Mouse (Mus musculus) G1E (cell line): ENCODE data around the gene Olfr1367. TPM values are rescaled to one million over a fixed set of nuclear protein-coding genes. Genes with fewer than 3 reads are reported as not detected.
"Not testable (repeated sequence)": the region's sequence is repeated elsewhere in the genome, so short reads cannot be mapped to it uniquely, and the experiment has no call there.

Source experiments
- ATAC-seq: 2 replicates; pipeline ENCODE4 v1.8.0; 2016; ENCODE audit warnings: mild to moderate bottlenecking; ENCODE audit not compliant: insufficient number of reproducible peaks, poor library complexity, low FRiP score, severe bottlenecking; ENCODE audit errors: extremely low read depth
- DNase-seq: peaks from one replicate; pipeline ENCODE4 v3.0.0; 2012; ENCODE audit warnings: low spot score
- H3K27me3 ChIP-seq: 2 replicates; pipeline ENCODE4 v1.6.1; 2012; ENCODE audit warnings: mild to moderate bottlenecking, low read length, inconsistent platforms; ENCODE audit not compliant: insufficient read depth
- H3K36me3 ChIP-seq: replicated peaks from 2 replicates; pipeline ENCODE3; 2012; ENCODE audit warnings: mild to moderate bottlenecking, inconsistent platforms
- H3K4me1 ChIP-seq: 2 replicates; pipeline ENCODE4 v1.6.1; 2012; ENCODE audit warnings: low read depth, low read length, inconsistent platforms, mixed read lengths; ENCODE audit not compliant: insufficient read depth
- H3K4me3 ChIP-seq: 2 replicates; pipeline ENCODE4 v1.5.1; 2012; ENCODE audit warnings: low read depth, mild to moderate bottlenecking, inconsistent platforms, low read length, moderate library complexity, mixed read lengths
- H3K9me3 ChIP-seq: replicated peaks from 2 replicates; pipeline ENCODE4 v1.6.1; 2012; ENCODE audit warnings: inconsistent platforms
- CTCF ChIP-seq: IDR thresholded peaks from 2 replicates; pipeline ENCODE4 v1.5.1; 2012; ENCODE audit warnings: low read depth, low read length, inconsistent platforms, mixed read lengths
- GATA1 ChIP-seq: IDR thresholded peaks from 2 replicates; pipeline ENCODE4 v1.6.1; 2012; ENCODE audit warnings: borderline replicate concordance, low read length, inconsistent platforms, mixed read lengths
- GATA2 ChIP-seq: IDR thresholded peaks from 2 replicates; pipeline ENCODE4 v1.6.1; 2012; ENCODE audit warnings: low read depth, low read length, inconsistent platforms, borderline replicate concordance
- POLR2AphosphoS5 ChIP-seq: IDR thresholded peaks from 2 replicates; pipeline ENCODE4 v1.6.1; 2012; ENCODE audit warnings: low read depth, low read length, inconsistent platforms; ENCODE audit not compliant: insufficient replicate concordance
- TAL1 ChIP-seq: conservative IDR thresholded peaks from 2 replicates; pipeline ENCODE4 v1.6.1; 2012; ENCODE audit warnings: low read depth, low read length, inconsistent platforms, mixed read lengths
- polyA plus RNA-seq: library from polyadenylated mRNA; stranded (reverse); fragments of >175 nt; gene quantifications from 2 replicates; pipeline ENCODE4 v1.2.3, GENCODE M21; 2012
- total RNA-seq, 2 experiments: library from RNA; stranded (forward) in 1 of 2; stranded (reverse) in 1 of 2; fragments of 200-1000 nt in 1 of 2; fragments of >200 nt in 1 of 2; fragmentation: Nextera tagmentation in 1 of 2; gene quantifications; 2 replicates each; pipeline ENCODE4 v1.2.3; 2014 to 2017

The Olfr1367 gene
- total and polyA plus RNA-seq, 3 experiments, result 0.44 TPM; not detected in 2

DNA sequence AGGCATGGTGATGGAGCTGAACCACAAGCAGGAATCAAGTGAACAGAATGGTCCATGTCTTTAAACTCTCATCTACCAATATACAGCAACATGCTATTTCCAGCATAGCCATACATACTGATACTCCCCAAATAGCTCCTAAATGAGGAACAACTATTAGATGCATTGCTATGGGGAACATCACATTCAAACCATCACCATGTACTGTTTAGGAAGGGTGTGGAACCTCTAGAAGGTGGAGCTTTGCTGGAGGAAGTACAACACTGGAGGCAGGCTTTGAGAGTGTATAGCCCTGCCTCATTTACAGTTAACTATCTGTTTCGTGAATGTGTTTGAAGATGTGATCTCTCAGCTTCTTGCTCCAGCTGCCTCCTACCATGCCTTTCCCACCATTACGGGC lies 31.1 kb downstream of the Olfr1367 start:
- Histone ChIP-seq H3K27me3 (peaks cover 6% of the 10 kb centered on the region; the same call in 1 of the 2 replicates), H3K4me3 (no peak overlapping the region), H3K4me1 (no peaks in the 10 kb centered on the region; the same call in 1 of the 2 replicates), H3K36me3 (no peaks in the 10 kb centered on the region), H3K9me3 (no peaks in the 10 kb centered on the region)
- ATAC-seq (no peak), DNase-seq (no peak)
- TF ChIP-seq CTCF, result no peak
- no peak for TF ChIP-seq GATA1
- no peak for TF ChIP-seq TAL1
- TF ChIP-seq POLR2AphosphoS5, result no peak
- TF ChIP-seq GATA2, result no peak

DNA sequence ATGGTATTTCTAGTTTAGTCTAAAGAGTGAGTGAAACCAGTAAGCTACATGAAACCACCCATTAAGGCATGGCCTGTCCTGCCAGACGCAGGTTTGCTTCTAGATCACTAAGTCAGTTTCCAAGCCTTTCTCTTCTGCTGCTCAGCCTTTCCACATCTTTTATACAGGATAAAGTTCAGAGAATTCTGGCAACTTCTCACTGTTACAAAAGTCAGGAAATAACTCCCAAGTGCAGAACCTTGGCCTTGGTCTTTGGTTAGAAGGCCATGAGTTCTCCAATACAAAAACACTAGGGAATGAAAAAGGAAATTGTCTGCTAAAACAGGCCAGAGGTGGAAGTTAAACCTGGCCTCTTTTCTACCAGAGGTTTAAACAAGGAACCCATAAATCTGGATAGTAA lies 48.5 kb downstream of the Olfr1367 start:
- Histone ChIP-seq H3K36me3 (peaks cover 83% of the 10 kb centered on the region), H3K9me3 (no peaks in the 10 kb centered on the region), H3K4me1 (peaks cover 10% of the 10 kb centered on the region), H3K27me3 (no peaks in the 10 kb centered on the region), H3K4me3 (no peak overlapping the region)
- DNase-seq, result no peak
- TF ChIP-seq GATA2 (no peak), CTCF (no peak), TAL1 (no peak), POLR2AphosphoS5 (no peak), GATA1 (no peak)
- ATAC-seq, result no peak

DNA sequence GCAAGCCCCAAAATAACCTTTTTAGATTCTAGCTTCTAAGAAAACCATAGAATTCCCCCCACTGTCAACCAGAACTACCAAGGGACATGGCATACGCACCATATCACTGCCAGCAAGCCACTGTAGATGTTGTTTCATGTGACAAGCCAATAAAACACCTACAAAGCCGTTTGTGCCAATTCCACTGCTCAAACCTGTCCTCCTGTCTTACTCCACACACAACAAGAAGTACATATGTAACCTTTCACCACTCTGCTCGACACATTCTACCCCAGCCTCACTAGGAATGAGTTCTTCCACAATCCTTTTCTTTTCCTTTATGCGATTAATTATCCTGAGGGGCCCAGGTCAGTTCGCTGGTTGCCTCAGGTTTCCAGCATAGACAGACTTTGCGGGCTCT lies 48.9 kb downstream of the Olfr1367 start:
- Histone ChIP-seq H3K36me3 (peaks cover 82% of the 10 kb centered on the region), H3K4me3 (no peak overlapping the region), H3K4me1 (peaks cover 11% of the 10 kb centered on the region), H3K27me3 (no peaks in the 10 kb centered on the region), H3K9me3 (no peaks in the 10 kb centered on the region)
- TF ChIP-seq GATA1 (no peak), GATA2 (no peak), POLR2AphosphoS5 (no peak), CTCF (no peak), TAL1 (no peak)
- ATAC-seq (no peak), DNase-seq (no peak)

DNA sequence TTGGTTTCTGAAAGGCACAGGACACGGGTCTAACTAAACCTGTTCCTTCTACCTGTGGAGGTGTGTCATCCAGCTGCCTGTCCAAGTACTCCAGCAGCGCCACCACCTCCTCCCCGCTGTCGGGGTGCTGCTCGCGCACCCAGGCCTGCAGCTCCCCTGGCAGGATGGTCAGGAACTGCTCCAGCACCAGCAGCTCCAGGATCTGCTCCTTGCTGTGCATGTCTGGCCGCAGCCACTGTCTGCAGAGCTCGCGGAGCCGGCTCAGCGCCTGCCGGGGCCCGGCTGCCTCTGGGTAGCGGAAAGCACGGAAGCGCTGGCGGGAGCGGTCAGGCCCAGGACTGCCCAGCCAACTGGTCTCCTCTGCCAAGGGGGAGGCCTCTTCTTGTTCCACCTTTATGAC lies 49.3 kb downstream of the Olfr1367 start:
- ATAC-seq, H3K27me3 ChIP-seq, DNase-seq, H3K4me3 ChIP-seq, H3K9me3 ChIP-seq: not testable (repeated sequence)
- Histone ChIP-seq H3K4me1 (peaks cover 15% of the 10 kb centered on the region), H3K36me3 (peaks cover 81% of the 10 kb centered on the region)

DNA sequence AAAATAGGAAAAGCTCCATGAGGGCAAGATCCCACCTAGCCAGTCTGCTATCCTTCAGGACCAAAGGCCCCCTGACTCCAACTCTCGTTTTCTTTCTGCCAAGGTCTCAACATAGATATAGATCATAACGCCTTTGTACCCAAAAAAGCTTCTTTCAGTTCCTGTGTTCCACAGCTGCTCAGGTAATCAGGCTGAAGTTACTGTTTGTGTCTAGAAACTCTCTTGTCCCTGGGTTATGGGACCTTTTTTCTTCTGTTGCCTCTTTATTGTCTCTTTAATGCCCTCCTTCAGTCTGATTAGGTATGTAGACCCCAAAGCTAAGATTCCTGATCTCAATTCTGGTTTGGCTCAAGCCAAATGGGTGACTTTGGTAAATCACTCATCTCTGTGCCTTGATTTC lies 50.8 kb downstream of the Olfr1367 start:
- Histone ChIP-seq H3K9me3 (no peaks in the 10 kb centered on the region), H3K27me3 (no peaks in the 10 kb centered on the region), H3K4me1 (peaks cover 20% of the 10 kb centered on the region), H3K36me3 (peaks cover 70% of the 10 kb centered on the region), H3K4me3 (no peak overlapping the region)
- DNase-seq (no peak), ATAC-seq (no peak)
- TF ChIP-seq POLR2AphosphoS5 (no peak), GATA2 (no peak), TAL1 (no peak), GATA1 (no peak), CTCF (no peak)

Other genes with a start within 250 kb of the Olfr1367 start
- gene Olfr1369-ps1, start 235.4 kb upstream of the Olfr1367 start, total RNA-seq (2014; fragmentation: Nextera tagmentation), result 0.23 TPM in 1 of 2 replicates, not detected in the other
- 0.06 TPM in 1 of 2 replicates, not detected in the other for gene Olfr1369-ps1, start 235.4 kb upstream of the Olfr1367 start, total RNA-seq (2017)
- not detected in 2 replicates for gene Olfr1369-ps1, start 235.4 kb upstream of the Olfr1367 start, polyA plus RNA-seq
- not detected in 2 replicates for gene Olfr263, start 217.3 kb upstream of the Olfr1367 start, total RNA-seq (2014; fragmentation: Nextera tagmentation)
- gene Olfr263, start 217.3 kb upstream of the Olfr1367 start, total RNA-seq (2017), result 0.11 TPM in 1 of 2 replicates, not detected in the other
- gene Olfr263, start 217.3 kb upstream of the Olfr1367 start, polyA plus RNA-seq, result not detected in 2 replicates
- not detected in 2 replicates for gene Olfr1368, start 201.0 kb upstream of the Olfr1367 start, total RNA-seq (2014; fragmentation: Nextera tagmentation)
- 0.11 TPM in 1 of 2 replicates, not detected in the other for gene Olfr1368, start 201.0 kb upstream of the Olfr1367 start, total RNA-seq (2017)
- gene Olfr1368, start 201.0 kb upstream of the Olfr1367 start, polyA plus RNA-seq, result not detected in 2 replicates
- gene Trim27, start 167.5 kb upstream of the Olfr1367 start, total RNA-seq (2014; fragmentation: Nextera tagmentation), result 91.5 and 93.2 TPM in 2 replicates
- 173 and 196 TPM in 2 replicates for gene Trim27, start 167.5 kb upstream of the Olfr1367 start, total RNA-seq (2017)
- gene Trim27, start 167.5 kb upstream of the Olfr1367 start, polyA plus RNA-seq, result 139 and 188 TPM in 2 replicates
- not detected in 2 replicates for gene Gpx5, start 54.2 kb upstream of the Olfr1367 start, total RNA-seq (2014; fragmentation: Nextera tagmentation)
- 0.11 TPM in 1 of 2 replicates, not detected in the other for gene Gpx5, start 54.2 kb upstream of the Olfr1367 start, total RNA-seq (2017)
- gene Gpx5, start 54.2 kb upstream of the Olfr1367 start, polyA plus RNA-seq, result not detected in 2 replicates
- gene Gpx6, start 34.8 kb upstream of the Olfr1367 start, total RNA-seq (2014; fragmentation: Nextera tagmentation), result not detected in 2 replicates
- 0.11 and 0.29 TPM in 2 replicates for gene Gpx6, start 34.8 kb upstream of the Olfr1367 start, total RNA-seq (2017)
- not detected in 2 replicates for gene Gpx6, start 34.8 kb upstream of the Olfr1367 start, polyA plus RNA-seq
- gene Zscan12, start 15.9 kb downstream of the Olfr1367 start, total RNA-seq (2014; fragmentation: Nextera tagmentation), result 10.7 and 14.6 TPM in 2 replicates
- gene Zscan12, start 15.9 kb downstream of the Olfr1367 start, total RNA-seq (2017), result 16.2 and 16.8 TPM in 2 replicates
- 3.4 and 4.0 TPM in 2 replicates for gene Zscan12, start 15.9 kb downstream of the Olfr1367 start, polyA plus RNA-seq
- gene Zkscan3, start 55.8 kb downstream of the Olfr1367 start, total RNA-seq (2014; fragmentation: Nextera tagmentation), result 60.6 and 78.1 TPM in 2 replicates
- gene Zkscan3, start 55.8 kb downstream of the Olfr1367 start, total RNA-seq (2017), result 59.0 and 59.3 TPM in 2 replicates
- 4.6 and 5.5 TPM in 2 replicates for gene Zkscan3, start 55.8 kb downstream of the Olfr1367 start, polyA plus RNA-seq
- gene Pgbd1, start 94.1 kb downstream of the Olfr1367 start, total RNA-seq (2014; fragmentation: Nextera tagmentation), result 5.9 and 6.8 TPM in 2 replicates
- 3.9 and 4.9 TPM in 2 replicates for gene Pgbd1, start 94.1 kb downstream of the Olfr1367 start, total RNA-seq (2017)
- gene Pgbd1, start 94.1 kb downstream of the Olfr1367 start, polyA plus RNA-seq, result 0.21 and 0.22 TPM in 2 replicates
- gene Zscan26, start 106.8 kb downstream of the Olfr1367 start, total RNA-seq (2014; fragmentation: Nextera tagmentation), result 43.0 and 43.6 TPM in 2 replicates
- gene Zscan26, start 106.8 kb downstream of the Olfr1367 start, total RNA-seq (2017), result 34.7 TPM in 2 replicates
- 3.2 and 3.4 TPM in 2 replicates for gene Zscan26, start 106.8 kb downstream of the Olfr1367 start, polyA plus RNA-seq
- gene Nkapl, start 121.6 kb downstream of the Olfr1367 start, total RNA-seq (2014; fragmentation: Nextera tagmentation), result 2.2 TPM in 1 of 2 replicates, not detected in the other
- 0.66 and 1.1 TPM in 2 replicates for gene Nkapl, start 121.6 kb downstream of the Olfr1367 start, total RNA-seq (2017)
- gene Nkapl, start 121.6 kb downstream of the Olfr1367 start, polyA plus RNA-seq, result 0.53 and 0.54 TPM in 2 replicates
- gene Zkscan4, start 132.0 kb downstream of the Olfr1367 start, total RNA-seq (2014; fragmentation: Nextera tagmentation), result not detected in 2 replicates
- 0.05 and 0.12 TPM in 2 replicates for gene Zkscan4, start 132.0 kb downstream of the Olfr1367 start, total RNA-seq (2017)
- not detected in 2 replicates for gene Zkscan4, start 132.0 kb downstream of the Olfr1367 start, polyA plus RNA-seq
- not detected in 2 replicates for gene Gm10065, start 132.5 kb downstream of the Olfr1367 start, total RNA-seq (2014; fragmentation: Nextera tagmentation)
- 0.64 and 0.93 TPM in 2 replicates for gene Gm10065, start 132.5 kb downstream of the Olfr1367 start, total RNA-seq (2017)
- gene Gm10065, start 132.5 kb downstream of the Olfr1367 start, polyA plus RNA-seq, result not detected in 2 replicates
- 1.1 and 1.7 TPM in 2 replicates for gene AK157302, start 148.3 kb downstream of the Olfr1367 start, total RNA-seq (2014; fragmentation: Nextera tagmentation)
- 0.22 and 0.58 TPM in 2 replicates for gene AK157302, start 148.3 kb downstream of the Olfr1367 start, total RNA-seq (2017)
- gene AK157302, start 148.3 kb downstream of the Olfr1367 start, polyA plus RNA-seq, result 0.07 TPM in 1 of 2 replicates, not detected in the other
- gene Gm11273, start 154.5 kb downstream of the Olfr1367 start, total RNA-seq (2014; fragmentation: Nextera tagmentation), result 5.1 and 9.0 TPM in 2 replicates
- gene Gm11273, start 154.5 kb downstream of the Olfr1367 start, total RNA-seq (2017), result 9.9 and 11.6 TPM in 2 replicates
- 38.3 and 48.1 TPM in 2 replicates for gene Gm11273, start 154.5 kb downstream of the Olfr1367 start, polyA plus RNA-seq
- gene Zkscan8, start 184.2 kb downstream of the Olfr1367 start, total RNA-seq (2014; fragmentation: Nextera tagmentation), result 36.9 and 42.1 TPM in 2 replicates
- 14.2 and 15.7 TPM in 2 replicates for gene Zkscan8, start 184.2 kb downstream of the Olfr1367 start, total RNA-seq (2017)
- 4.3 and 5.8 TPM in 2 replicates for gene Zkscan8, start 184.2 kb downstream of the Olfr1367 start, polyA plus RNA-seq
- gene Olfr1366, start 195.9 kb downstream of the Olfr1367 start, total RNA-seq (2014; fragmentation: Nextera tagmentation), result not detected in 2 replicates
- 0.23 and 0.44 TPM in 2 replicates for gene Olfr1366, start 195.9 kb downstream of the Olfr1367 start, total RNA-seq (2017)
- gene Olfr1366, start 195.9 kb downstream of the Olfr1367 start, polyA plus RNA-seq, result not detected in 2 replicates
- gene Olfr1535, start 213.0 kb downstream of the Olfr1367 start, total RNA-seq (2014; fragmentation: Nextera tagmentation), result not detected in 2 replicates
- 0.06 and 0.11 TPM in 2 replicates for gene Olfr1535, start 213.0 kb downstream of the Olfr1367 start, total RNA-seq (2017)
- not detected in 2 replicates for gene Olfr1535, start 213.0 kb downstream of the Olfr1367 start, polyA plus RNA-seq
- not detected in 2 replicates for gene Olfr1364, start 234.8 kb downstream of the Olfr1367 start, total RNA-seq (2014; fragmentation: Nextera tagmentation)
- gene Olfr1364, start 234.8 kb downstream of the Olfr1367 start, total RNA-seq (2017), result 0.17 and 0.27 TPM in 2 replicates
- gene Olfr1364, start 234.8 kb downstream of the Olfr1367 start, polyA plus RNA-seq, result not detected in 2 replicates